Comparison of ENCODE assay signal across 10 mouse cellular contexts in the genomic region with DNA sequence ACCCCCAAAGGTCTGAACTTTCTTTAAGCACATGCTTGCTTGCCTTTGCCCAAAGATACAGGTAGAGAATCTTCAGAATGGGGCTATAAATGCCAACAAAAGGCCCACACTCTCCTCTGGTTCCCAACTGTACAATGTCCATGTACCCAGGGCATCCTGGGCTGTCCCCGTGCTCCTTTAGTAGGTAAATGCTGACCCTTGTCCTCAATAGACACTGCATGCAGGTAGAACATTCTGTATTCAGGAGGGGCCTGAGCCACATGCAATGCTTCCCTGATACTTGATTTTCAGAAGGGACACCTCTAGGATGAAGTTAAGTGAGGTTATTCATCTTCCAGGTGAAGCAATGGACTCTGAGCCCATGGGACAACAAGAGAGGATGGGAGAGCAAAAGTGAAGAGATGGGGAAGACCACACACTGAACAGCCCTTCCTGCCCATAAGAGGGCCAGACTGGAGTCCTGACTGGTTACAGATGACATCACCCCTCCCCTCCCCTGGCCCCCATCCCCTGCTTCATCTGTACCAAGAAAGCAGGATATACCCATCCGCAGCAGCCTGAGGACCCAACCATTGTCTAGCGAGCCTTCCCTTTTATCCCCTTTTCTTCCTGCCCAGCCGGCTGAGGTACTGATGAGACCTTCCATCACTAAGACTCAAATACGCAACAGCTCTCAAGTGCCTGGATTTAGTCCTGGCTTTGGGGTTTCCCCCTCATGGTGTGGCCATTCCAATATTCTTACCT. TPM values are rescaled to one million over a fixed set of nuclear protein-coding genes. Genes with fewer than 3 reads are reported as not detected.
DNase-seq lines count a peak whose midpoint lies in the region; ATAC-seq and TF ChIP-seq lines count a peak whose summit lies in the region.
"Had no signal": no experiment of that assay in that cellular context is flagged by ENCODE, and none has a peak within 500 bp of the region (broad histone marks: within the 10 kb centered on the region; RNA-seq: fewer than 3 reads in every experiment).

No protein-coding gene starts in this region.

- H3K4me2 ChIP-seq in hindbrain, embryonic 11.5 days (replicated peaks; ENCODE audit: low read depth, low read length) = no peak overlapping the region
- H3K4me2 ChIP-seq in embryonic facial prominence, embryonic 13.5 days = peak overlapping the region; percentile 83
- peak overlapping the region; percentile 67 for H3K4me2 ChIP-seq in hindbrain, postnatal 0 days (ENCODE audit: low read depth, low read length)
- peak overlapping the region; percentile 61 for H3K4me2 ChIP-seq in midbrain, embryonic 13.5 days (replicated peaks)

- no peak for ATAC-seq in hindbrain, embryonic 11.5 days (ENCODE audit: low FRiP score)
- ATAC-seq in embryonic facial prominence, embryonic 13.5 days (ENCODE audit: insufficient number of reproducible peaks, insufficient read depth, low FRiP score, low TSS enrichment, low read depth) = no peak
- no peak for ATAC-seq in hindbrain, postnatal 0 days
- ATAC-seq in midbrain, embryonic 13.5 days = no peak

- no peak for TF ChIP-seq CTCF in hindbrain, postnatal 0 days (IDR thresholded peaks at IDR 0.05; ENCODE audit: low read depth)

- DNase-seq in hindbrain, embryonic 10.5 days (ENCODE audit: low spot score) = no peak
- no peak for DNase-seq in hindbrain, embryonic 11.5 days (ENCODE audit: low spot score)
- DNase-seq in hindbrain, postnatal 0 days (ENCODE audit: low spot score) = no peak
- no peak for DNase-seq in layer of hippocampus, adult 18-20 months (ENCODE audit: low spot score in 2 of 2)
- no peak for DNase-seq in adrenal gland, postnatal 25 days
- no peak for DNase-seq in lung, postnatal 4 days

- H3K36me3 ChIP-seq in hindbrain, embryonic 10.5 days = no peaks in the 10 kb centered on the region
- no peaks in the 10 kb centered on the region for H3K36me3 ChIP-seq in hindbrain, embryonic 11.5 days (ENCODE audit: control insufficient read depth, insufficient read depth, low read length)
- no peaks in the 10 kb centered on the region for H3K36me3 ChIP-seq in embryonic facial prominence, embryonic 13.5 days
- no peaks in the 10 kb centered on the region for H3K36me3 ChIP-seq in hindbrain, postnatal 0 days (ENCODE audit: insufficient read depth, low read length)
- no peaks in the 10 kb centered on the region for H3K36me3 ChIP-seq in midbrain, embryonic 13.5 days

- H3K27me3 ChIP-seq in hindbrain, embryonic 10.5 days (ENCODE audit: insufficient read depth, poor library complexity, severe bottlenecking) = peaks cover 57% of the 10 kb centered on the region
- peaks cover 26% of the 10 kb centered on the region for H3K27me3 ChIP-seq in hindbrain, embryonic 11.5 days (ENCODE audit: control insufficient read depth, insufficient read depth, low read length)
- H3K27me3 ChIP-seq in embryonic facial prominence, embryonic 13.5 days = peaks cover 16% of the 10 kb centered on the region; the same call in 1 of the 2 replicates
- no peaks in the 10 kb centered on the region for H3K27me3 ChIP-seq in hindbrain, postnatal 0 days (ENCODE audit: insufficient read depth, low read length)
- peaks cover 55% of the 10 kb centered on the region for H3K27me3 ChIP-seq in midbrain, embryonic 13.5 days

- 40% methylated on average over 5 of the region's 5 CpGs for WGBS in hindbrain, embryonic 10.5 days
- WGBS in hindbrain, embryonic 11.5 days = 44% methylated on average over 5 of the region's 5 CpGs
- WGBS in embryonic facial prominence, embryonic 13.5 days = 30% methylated on average over 5 of the region's 5 CpGs
- WGBS in hindbrain, postnatal 0 days = 32% methylated on average over 5 of the region's 5 CpGs
- 36% methylated on average over 5 of the region's 5 CpGs for WGBS in midbrain, embryonic 13.5 days

- H3K4me1 ChIP-seq in hindbrain, embryonic 10.5 days (replicated peaks) = peaks cover 74% of the 10 kb centered on the region
- peaks cover 2% of the 10 kb centered on the region; the same call in 1 of the 2 replicates for H3K4me1 ChIP-seq in hindbrain, embryonic 11.5 days (replicated peaks; ENCODE audit: control insufficient read depth, insufficient read depth, low read length)
- peaks cover 48% of the 10 kb centered on the region for H3K4me1 ChIP-seq in embryonic facial prominence, embryonic 13.5 days
- H3K4me1 ChIP-seq in hindbrain, postnatal 0 days (ENCODE audit: insufficient read depth, low read length) = peaks cover 13% of the 10 kb centered on the region
- H3K4me1 ChIP-seq in midbrain, embryonic 13.5 days (replicated peaks) = peaks cover 28% of the 10 kb centered on the region

- no peaks in the 10 kb centered on the region for H3K9me3 ChIP-seq in hindbrain, embryonic 10.5 days
- H3K9me3 ChIP-seq in hindbrain, embryonic 11.5 days (ENCODE audit: control insufficient read depth, low read length) = no peaks in the 10 kb centered on the region
- no peaks in the 10 kb centered on the region for H3K9me3 ChIP-seq in embryonic facial prominence, embryonic 13.5 days
- no peaks in the 10 kb centered on the region for H3K9me3 ChIP-seq in hindbrain, postnatal 0 days (ENCODE audit: low read length)
- H3K9me3 ChIP-seq in midbrain, embryonic 13.5 days = no peaks in the 10 kb centered on the region

- peak overlapping the region; percentile 49 for H3K4me3 ChIP-seq in hindbrain, embryonic 10.5 days
- no peak overlapping the region; the same call in 1 of the 2 replicates for H3K4me3 ChIP-seq in hindbrain, embryonic 11.5 days (ENCODE audit: low read depth, low read length)
- peak overlapping the region; percentile 43 for H3K4me3 ChIP-seq in embryonic facial prominence, embryonic 13.5 days
- peak overlapping the region; percentile 35 for H3K4me3 ChIP-seq in hindbrain, postnatal 0 days (ENCODE audit: low read length)
- peak overlapping the region; percentile 38 for H3K4me3 ChIP-seq in midbrain, embryonic 13.5 days (replicated peaks)

- H3K27ac ChIP-seq in hindbrain, embryonic 10.5 days = peak overlapping the region; percentile 76; the same call in 1 of the 2 replicates
- no peak overlapping the region for H3K27ac ChIP-seq in hindbrain, embryonic 11.5 days (ENCODE audit: low read depth, low read length)
- no peak overlapping the region for H3K27ac ChIP-seq in embryonic facial prominence, embryonic 13.5 days
- 0 out of 2 replicates have a peak overlapping the region, but pooled peaks have one; percentile 77 for H3K27ac ChIP-seq in hindbrain, postnatal 0 days
- H3K27ac ChIP-seq in midbrain, embryonic 13.5 days = no peak overlapping the region

- H3K9ac ChIP-seq in hindbrain, embryonic 11.5 days (ENCODE audit: low read depth, low read length) = no peak overlapping the region
- H3K9ac ChIP-seq in embryonic facial prominence, embryonic 13.5 days = peak overlapping the region; percentile 54; the same call in 1 of the 2 replicates
- H3K9ac ChIP-seq in hindbrain, postnatal 0 days (replicated peaks; ENCODE audit: low read length) = peak overlapping the region; percentile 44; the same call in 1 of the 2 replicates
- no peak overlapping the region for H3K9ac ChIP-seq in midbrain, embryonic 13.5 days (replicated peaks)

RNA-seq across cellular contexts. Expression of a gene that starts 1.0 kb away (rescaled TPM):
- 13.4 and 14.0 TPM in 2 replicates for polyA plus RNA-seq in hindbrain, embryonic 10.5 days (2016; fragmentation: Nextera tagmentation; extraction: Ambion mirVana)
- polyA plus RNA-seq in hindbrain, embryonic 11.5 days (2014; fragmentation: Nextera tagmentation; extraction: Ambion mirVana) = 8.6 and 9.5 TPM in 2 replicates
- polyA plus RNA-seq in embryonic facial prominence, embryonic 13.5 days (2015; fragmentation: Nextera tagmentation; extraction: Ambion mirVana) = 8.6 and 9.6 TPM in 2 replicates
- 43.3 and 55.5 TPM in 2 replicates for total RNA-seq in hindbrain, postnatal 0 days (2014; rRNA removed)
- polyA plus RNA-seq in hindbrain, postnatal 0 days (2015; fragmentation: Nextera tagmentation; extraction: Ambion mirVana) = 27.8 and 29.4 TPM in 2 replicates
- 18.7 and 20.9 TPM in 2 replicates for polyA plus RNA-seq in midbrain, embryonic 13.5 days (2015; fragmentation: Nextera tagmentation; extraction: Ambion mirVana)
- 10 to 100 TPM; 10.4 to 11.9 TPM for total RNA-seq in layer of hippocampus, adult 18-20 months (2021)
- 2.6 and 3.7 TPM in 2 replicates for total RNA-seq in adrenal gland, postnatal 25 days (2021)

RNA-seq across cellular contexts. Expression of a gene that starts 12.2 kb away (rescaled TPM):
- 0.31 and 0.67 TPM in 2 replicates for polyA plus RNA-seq in hindbrain, embryonic 10.5 days (2016; fragmentation: Nextera tagmentation; extraction: Ambion mirVana)
- polyA plus RNA-seq in hindbrain, embryonic 11.5 days (2014; fragmentation: Nextera tagmentation; extraction: Ambion mirVana) = 0.25 and 0.52 TPM in 2 replicates
- 0.67 and 0.74 TPM in 2 replicates for polyA plus RNA-seq in embryonic facial prominence, embryonic 13.5 days (2015; fragmentation: Nextera tagmentation; extraction: Ambion mirVana)
- total RNA-seq in hindbrain, postnatal 0 days (2014; rRNA removed) = 0.86 and 2.3 TPM in 2 replicates
- polyA plus RNA-seq in hindbrain, postnatal 0 days (2015; fragmentation: Nextera tagmentation; extraction: Ambion mirVana) = 1.0 and 1.2 TPM in 2 replicates
- 0.40 and 0.58 TPM in 2 replicates for polyA plus RNA-seq in midbrain, embryonic 13.5 days (2015; fragmentation: Nextera tagmentation; extraction: Ambion mirVana)
- total RNA-seq in layer of hippocampus, adult 18-20 months (2021) = 10 to 100 TPM; 25.6 to 30.8 TPM
- total RNA-seq in adrenal gland, postnatal 25 days (2021) = 0.79 and 1.2 TPM in 2 replicates
- total RNA-seq: common myeloid progenitor, adult 5-6 weeks had no signal

RNA-seq across cellular contexts. Expression of a gene that starts 12.6 kb away (rescaled TPM):
- 110 and 124 TPM in 2 replicates for polyA plus RNA-seq in hindbrain, embryonic 10.5 days (2016; fragmentation: Nextera tagmentation; extraction: Ambion mirVana)
- polyA plus RNA-seq in hindbrain, embryonic 11.5 days (2014; fragmentation: Nextera tagmentation; extraction: Ambion mirVana) = 70.9 and 79.9 TPM in 2 replicates
- 93.8 and 94.9 TPM in 2 replicates for polyA plus RNA-seq in embryonic facial prominence, embryonic 13.5 days (2015; fragmentation: Nextera tagmentation; extraction: Ambion mirVana)
- total RNA-seq in hindbrain, postnatal 0 days (2014; rRNA removed) = 65.7 and 83.4 TPM in 2 replicates
- polyA plus RNA-seq in hindbrain, postnatal 0 days (2015; fragmentation: Nextera tagmentation; extraction: Ambion mirVana) = 68.8 and 72.2 TPM in 2 replicates
- 82.1 and 84.8 TPM in 2 replicates for polyA plus RNA-seq in midbrain, embryonic 13.5 days (2015; fragmentation: Nextera tagmentation; extraction: Ambion mirVana)
- 10 to 100 TPM; 50.6 to 50.9 TPM for total RNA-seq in layer of hippocampus, adult 18-20 months (2021)
- 91.0 and 98.7 TPM in 2 replicates for total RNA-seq in adrenal gland, postnatal 25 days (2021)

RNA-seq across cellular contexts. Expression of a gene that starts 16.7 kb away (rescaled TPM):
- polyA plus RNA-seq in hindbrain, embryonic 10.5 days (2016; fragmentation: Nextera tagmentation; extraction: Ambion mirVana) = 0.18 TPM in 1 of 2 replicates, not detected in the other
- polyA plus RNA-seq in hindbrain, embryonic 11.5 days (2014; fragmentation: Nextera tagmentation; extraction: Ambion mirVana) = not detected in 2 replicates
- 0.24 TPM in 1 of 2 replicates, not detected in the other for polyA plus RNA-seq in embryonic facial prominence, embryonic 13.5 days (2015; fragmentation: Nextera tagmentation; extraction: Ambion mirVana)
- total RNA-seq in hindbrain, postnatal 0 days (2014; rRNA removed) = not detected in 2 replicates
- polyA plus RNA-seq in hindbrain, postnatal 0 days (2015; fragmentation: Nextera tagmentation; extraction: Ambion mirVana) = not detected in 2 replicates
- not detected in 2 replicates for polyA plus RNA-seq in midbrain, embryonic 13.5 days (2015; fragmentation: Nextera tagmentation; extraction: Ambion mirVana)
- total RNA-seq in layer of hippocampus, adult 18-20 months (2021) = not detected
- total RNA-seq in adrenal gland, postnatal 25 days (2021) = not detected in 2 replicates
- total RNA-seq: common myeloid progenitor, adult 5-6 weeks; liver, adult 2 months had no signal
- polyA plus RNA-seq: liver, adult 2 months had no signal

RNA-seq across cellular contexts. Expression of a gene that starts 29.2 kb away (rescaled TPM):
- polyA plus RNA-seq in hindbrain, embryonic 10.5 days (2016; fragmentation: Nextera tagmentation; extraction: Ambion mirVana) = 252 and 253 TPM in 2 replicates
- 238 and 242 TPM in 2 replicates for polyA plus RNA-seq in hindbrain, embryonic 11.5 days (2014; fragmentation: Nextera tagmentation; extraction: Ambion mirVana)
- 195 and 229 TPM in 2 replicates for polyA plus RNA-seq in embryonic facial prominence, embryonic 13.5 days (2015; fragmentation: Nextera tagmentation; extraction: Ambion mirVana)
- 75.4 and 87.5 TPM in 2 replicates for total RNA-seq in hindbrain, postnatal 0 days (2014; rRNA removed)
- 303 and 310 TPM in 2 replicates for polyA plus RNA-seq in hindbrain, postnatal 0 days (2015; fragmentation: Nextera tagmentation; extraction: Ambion mirVana)
- 259 and 262 TPM in 2 replicates for polyA plus RNA-seq in midbrain, embryonic 13.5 days (2015; fragmentation: Nextera tagmentation; extraction: Ambion mirVana)
- 10 to 100 TPM; 74.7 to 91.6 TPM for total RNA-seq in layer of hippocampus, adult 18-20 months (2021)
- 126 and 163 TPM in 2 replicates for total RNA-seq in adrenal gland, postnatal 25 days (2021)

Comparison
In these comparisons a context has a peak if more than half of its experiments do, and no peak if none do; other contexts are left out.
1. H3K27ac ChIP-seq: peak in hindbrain, embryonic 10.5 days (single experiment) and hindbrain, postnatal 0 days (single experiment); none in hindbrain, embryonic 11.5 days (single experiment), embryonic facial prominence, embryonic 13.5 days (single experiment) and midbrain, embryonic 13.5 days (single experiment).
2. H3K9ac ChIP-seq: peak in embryonic facial prominence, embryonic 13.5 days (single experiment) and hindbrain, postnatal 0 days (single experiment); none in hindbrain, embryonic 11.5 days (single experiment) and midbrain, embryonic 13.5 days (single experiment).